ENCODE assay signal across 8 mouse cellular contexts in genomic region chr13:65258175-65258954, GRCm38 (mm10). TPM values are rescaled to one million over a fixed set of nuclear protein-coding genes. Genes with fewer than 3 reads are reported as not detected.
DNase-seq lines count a peak whose midpoint lies in the region; ATAC-seq and TF ChIP-seq lines count a peak whose summit lies in the region.

No protein-coding gene starts in this region.

- no peak overlapping the region for H3K4me3 ChIP-seq in lung, embryonic 15.5 days
- H3K4me3 ChIP-seq in embryonic facial prominence, embryonic 10.5 days, result peak overlapping the region; percentile 35
- peak overlapping the region; percentile 22 for H3K4me3 ChIP-seq in heart, postnatal 0 days (ENCODE audit: low read depth, low read length)

- peak overlapping the region; percentile 33; the same call in 1 of the 2 replicates for H3K4me2 ChIP-seq in lung, embryonic 15.5 days
- H3K4me2 ChIP-seq in heart, postnatal 0 days (ENCODE audit: low read depth, low read length), result peak overlapping the region; percentile 57

- TF ChIP-seq EP300 in heart, postnatal 0 days (IDR thresholded peaks at IDR 0.05; ENCODE audit: low read depth), result no peak

- WGBS in lung, embryonic 15.5 days, result 22% methylated on average over 36 of the region's 36 CpGs
- WGBS in embryonic facial prominence, embryonic 10.5 days, result 28% methylated on average over 36 of the region's 36 CpGs
- 18% methylated on average over 36 of the region's 36 CpGs for WGBS in heart, postnatal 0 days

- no peak for TF ChIP-seq CTCF in heart, postnatal 0 days (IDR thresholded peaks at IDR 0.05; ENCODE audit: low read depth)

- H3K9me3 ChIP-seq in lung, embryonic 15.5 days, result peaks cover 15% of the 10 kb centered on the region; the same call in 1 of the 2 replicates
- H3K9me3 ChIP-seq in embryonic facial prominence, embryonic 10.5 days, result peaks cover 73% of the 10 kb centered on the region
- peaks cover 25% of the 10 kb centered on the region for H3K9me3 ChIP-seq in heart, postnatal 0 days (replicated peaks; ENCODE audit: control insufficient read depth, low read length)

- peak; percentile 56 for ATAC-seq in lung, embryonic 15.5 days (ENCODE audit: borderline replicate concordance, extremely low read depth, low FRiP score, low TSS enrichment)
- ATAC-seq in heart, postnatal 0 days (ENCODE audit: insufficient read depth, low read depth), result peak; percentile 42; the same call in 1 of the 2 replicates

- H3K4me1 ChIP-seq in lung, embryonic 15.5 days, result no peaks in the 10 kb centered on the region
- no peaks in the 10 kb centered on the region for H3K4me1 ChIP-seq in embryonic facial prominence, embryonic 10.5 days
- no peaks in the 10 kb centered on the region for H3K4me1 ChIP-seq in heart, postnatal 0 days (ENCODE audit: control insufficient read depth, insufficient read depth)

- no peak for DNase-seq in lung, postnatal 14 days
- no peak for DNase-seq in embryonic facial prominence, embryonic 10.5 days (ENCODE audit: low spot score)
- no peak for DNase-seq in heart, postnatal 0 days (ENCODE audit: low spot score)
- peak; percentile 78 to 84 for DNase-seq in left cerebral cortex, adult 18-20 months (ENCODE audit: low spot score in 2 of 2)
- peak; percentile 81 for DNase-seq in mesoderm, embryonic 11.5 days (ENCODE audit: low read depth, low spot score)
- DNase-seq in telencephalon, adult 2 months (ENCODE audit: low read depth, low spot score), result peak; percentile 81
- DNase-seq in urinary bladder, postnatal 10 days (ENCODE audit: low spot score), result no peak

- H3K9ac ChIP-seq in lung, embryonic 15.5 days, result no peak overlapping the region
- H3K9ac ChIP-seq in heart, postnatal 0 days (replicated peaks; ENCODE audit: low read depth, low read length), result no peak overlapping the region

- H3K27ac ChIP-seq in lung, embryonic 15.5 days, result no peak overlapping the region
- no peak overlapping the region for H3K27ac ChIP-seq in embryonic facial prominence, embryonic 10.5 days (replicated peaks)
- H3K27ac ChIP-seq in heart, postnatal 0 days (ENCODE audit: low read depth), result no peak overlapping the region

- peaks cover 7% of the 10 kb centered on the region; the same call in 1 of the 2 replicates for H3K36me3 ChIP-seq in lung, embryonic 15.5 days
- H3K36me3 ChIP-seq in embryonic facial prominence, embryonic 10.5 days (replicated peaks), result peaks cover 50% of the 10 kb centered on the region
- no peaks in the 10 kb centered on the region for H3K36me3 ChIP-seq in heart, postnatal 0 days (replicated peaks; ENCODE audit: control insufficient read depth, insufficient read depth, low read length)

- H3K27me3 ChIP-seq in lung, embryonic 15.5 days, result no peaks in the 10 kb centered on the region
- H3K27me3 ChIP-seq in embryonic facial prominence, embryonic 10.5 days (replicated peaks; ENCODE audit: low read depth, poor library complexity, severe bottlenecking), result peaks cover 15% of the 10 kb centered on the region
- H3K27me3 ChIP-seq in heart, postnatal 0 days (ENCODE audit: control insufficient read depth, insufficient read depth, low read length), result no peaks in the 10 kb centered on the region

RNA-seq across cellular contexts. Expression of gene Gm10775, which starts 1.0 kb away (rescaled TPM):
- polyA plus RNA-seq in lung, embryonic 15.5 days (2015; fragmentation: Nextera tagmentation; extraction: Ambion mirVana), result not detected in 2 replicates
- not detected in 2 replicates for polyA plus RNA-seq in embryonic facial prominence, embryonic 10.5 days (2016; fragmentation: Nextera tagmentation; extraction: Ambion mirVana)
- total RNA-seq in heart, postnatal 0 days (2014; rRNA removed; ENCODE audit: low replicate concordance), result not detected in 2 replicates
- not detected in 2 replicates for polyA plus RNA-seq in heart, postnatal 0 days (2015; fragmentation: Nextera tagmentation; extraction: Ambion mirVana)
- total RNA-seq in left cerebral cortex, adult 18-20 months (2021), result under 1 TPM; 0.28 to 0.42 TPM

RNA-seq across cellular contexts. Expression of gene Zfp369, which starts 20.2 kb away (rescaled TPM):
- 10.1 and 10.4 TPM in 2 replicates for polyA plus RNA-seq in lung, embryonic 15.5 days (2015; fragmentation: Nextera tagmentation; extraction: Ambion mirVana)
- 16.0 and 17.2 TPM in 2 replicates for polyA plus RNA-seq in embryonic facial prominence, embryonic 10.5 days (2016; fragmentation: Nextera tagmentation; extraction: Ambion mirVana)
- 21.1 and 27.6 TPM in 2 replicates for total RNA-seq in heart, postnatal 0 days (2014; rRNA removed; ENCODE audit: low replicate concordance)
- 5.2 and 6.2 TPM in 2 replicates for polyA plus RNA-seq in heart, postnatal 0 days (2015; fragmentation: Nextera tagmentation; extraction: Ambion mirVana)
- 10 to 100 TPM; 59.7 to 67.9 TPM for total RNA-seq in left cerebral cortex, adult 18-20 months (2021)

RNA-seq across cellular contexts. Expression of gene Nlrp4f, which starts 52.6 kb away (rescaled TPM):
- polyA plus RNA-seq in lung, embryonic 15.5 days (2015; fragmentation: Nextera tagmentation; extraction: Ambion mirVana), result not detected in 2 replicates
- not detected in 2 replicates for polyA plus RNA-seq in embryonic facial prominence, embryonic 10.5 days (2016; fragmentation: Nextera tagmentation; extraction: Ambion mirVana)
- total RNA-seq in heart, postnatal 0 days (2014; rRNA removed; ENCODE audit: low replicate concordance), result not detected in 2 replicates
- polyA plus RNA-seq in heart, postnatal 0 days (2015; fragmentation: Nextera tagmentation; extraction: Ambion mirVana), result not detected in 2 replicates
- not detected for total RNA-seq in left cerebral cortex, adult 18-20 months (2021)

Comparison
In these comparisons a context has a peak if more than half of its experiments do, and no peak if none do; other contexts are left out.
1. DNase-seq: peak in left cerebral cortex, adult 18-20 months (2 of 2), mesoderm, embryonic 11.5 days (single experiment) and telencephalon, adult 2 months (single experiment); none in lung, postnatal 14 days (single experiment), embryonic facial prominence, embryonic 10.5 days (single experiment), heart, postnatal 0 days (single experiment) and urinary bladder, postnatal 10 days (single experiment).